Mouse (Mus musculus): ENCODE measurements around the gene Ms4a4b. TPM values are rescaled to one million over a fixed set of nuclear protein-coding genes. Genes with fewer than 3 reads are reported as not detected.
"Not testable (repeated sequence)": the region's sequence is repeated elsewhere in the genome, so short reads cannot be mapped to it uniquely, and the experiment has no call there.

Gene Ms4a4b
- polyA plus RNA-seq, 1 experiment from 2014 or later: 2.4 TPM

DNA sequence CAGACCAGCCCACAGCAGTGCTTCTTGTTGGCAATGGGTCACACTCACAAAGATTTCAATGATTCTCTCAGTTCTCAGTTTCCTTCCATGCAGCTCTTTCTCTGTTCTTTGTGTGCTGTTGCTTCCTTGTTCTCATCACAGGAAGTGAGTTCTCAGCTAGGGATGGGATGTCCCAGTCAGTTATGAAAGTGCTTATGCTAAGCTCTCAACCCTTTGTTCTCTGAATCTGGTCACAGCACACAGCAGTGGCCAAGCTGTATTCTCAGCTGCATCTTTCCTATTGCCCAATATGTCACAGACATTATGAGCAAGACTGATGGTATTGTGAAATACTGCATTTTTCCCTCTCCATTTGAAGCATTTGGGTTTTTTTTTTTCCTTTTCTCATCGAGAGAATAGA, 21.4 kb downstream of the Ms4a4b start:
- TF ChIP-seq EP300 (IDR thresholded peaks at IDR 0.05): 0 out of 2 replicates have a peak, but pooled peaks have one; percentile 10
- DNase-seq (ENCODE audit: low spot score): peak; percentile 33
- H3K27ac ChIP-seq (ENCODE audit: low read length); H3K27me3 ChIP-seq (replicated peaks; ENCODE audit: insufficient read depth, low read length); H3K36me3 ChIP-seq (ENCODE audit: insufficient read depth, low read length); H3K9me3 ChIP-seq (ENCODE audit: low read length); H3K9ac ChIP-seq (replicated peaks; ENCODE audit: low read depth); H3K4me2 ChIP-seq (replicated peaks; ENCODE audit: low read depth, low read length); H3K4me3 ChIP-seq (ENCODE audit: low read depth, low read length); H3K4me1 ChIP-seq (ENCODE audit: insufficient read depth, low read depth, low read length): not testable (repeated sequence)
- WGBS: 18% methylated on average over 1 of the region's 1 CpGs
- ATAC-seq: peak; percentile 50; the same call in 1 of the 2 replicates

GRCm38 (mm10) chr19:11466471-11466870, 23.1 kb downstream of the Ms4a4b start:
- TF ChIP-seq CTCF (IDR thresholded peaks at IDR 0.05) (no peak), EP300 (IDR thresholded peaks at IDR 0.05) (no peak)
- WGBS: 33% methylated on average over 5 of the region's 5 CpGs
- H3K27ac ChIP-seq (ENCODE audit: low read length): no peak overlapping the region
- H3K4me3 ChIP-seq (ENCODE audit: low read depth, low read length): no peak overlapping the region
- H3K4me2 ChIP-seq (replicated peaks; ENCODE audit: low read depth, low read length): no peak overlapping the region
- no peaks in the 10 kb centered on the region for H3K36me3 ChIP-seq (ENCODE audit: insufficient read depth, low read length)
- no peaks in the 10 kb centered on the region for H3K27me3 ChIP-seq (replicated peaks; ENCODE audit: insufficient read depth, low read length)
- H3K4me1 ChIP-seq (ENCODE audit: insufficient read depth, low read depth, low read length): no peaks in the 10 kb centered on the region
- ATAC-seq (no peak), DNase-seq (ENCODE audit: low spot score) (no peak)
- no peaks in the 10 kb centered on the region for H3K9me3 ChIP-seq (ENCODE audit: low read length)
- H3K9ac ChIP-seq (replicated peaks; ENCODE audit: low read depth): no peak overlapping the region

- DNase-seq (ENCODE audit: low spot score); ATAC-seq: not testable (repeated sequence)
- WGBS: 27% methylated on average over 1 of the region's 1 CpGs
These were observed 25.0 kb downstream of the Ms4a4b start for GRCm38 (mm10) chr19:11468361-11468760.

GRCm38 (mm10) chr19:11469215-11469614, 25.9 kb downstream of the Ms4a4b start, which contains the start of gene Ms4a6c:
Gene Ms4a6c (plus strand): TSS chr19:11469366.
- H3K4me2 ChIP-seq (replicated peaks; ENCODE audit: low read depth, low read length); H3K36me3 ChIP-seq (ENCODE audit: insufficient read depth, low read length); H3K4me3 ChIP-seq (ENCODE audit: low read depth, low read length); ATAC-seq; H3K9me3 ChIP-seq (ENCODE audit: low read length); H3K4me1 ChIP-seq (ENCODE audit: insufficient read depth, low read depth, low read length); DNase-seq (ENCODE audit: low spot score); H3K9ac ChIP-seq (replicated peaks; ENCODE audit: low read depth); H3K27ac ChIP-seq (ENCODE audit: low read length); H3K27me3 ChIP-seq (replicated peaks; ENCODE audit: insufficient read depth, low read length): not testable (repeated sequence)
- 74% methylated on average over 4 of the region's 4 CpGs for WGBS

More at GRCm38 (mm10) chr19:11468361-11468760, 25.0 kb downstream of the Ms4a4b start:
- H3K36me3 ChIP-seq (ENCODE audit: insufficient read depth, low read length); H3K4me3 ChIP-seq (ENCODE audit: low read depth, low read length); H3K9ac ChIP-seq (replicated peaks; ENCODE audit: low read depth); H3K4me2 ChIP-seq (replicated peaks; ENCODE audit: low read depth, low read length); H3K4me1 ChIP-seq (ENCODE audit: insufficient read depth, low read depth, low read length); H3K27ac ChIP-seq (ENCODE audit: low read length); H3K9me3 ChIP-seq (ENCODE audit: low read length); H3K27me3 ChIP-seq (replicated peaks; ENCODE audit: insufficient read depth, low read length): not testable (repeated sequence)

GRCm38 (mm10) chr19:11479714-11480113, 36.4 kb downstream of the Ms4a4b start:
- Histone ChIP-seq H3K4me3 (ENCODE audit: low read depth, low read length) (no peak overlapping the region), H3K27ac (ENCODE audit: low read length) (no peak overlapping the region), H3K4me2 (replicated peaks; ENCODE audit: low read depth, low read length) (no peak overlapping the region), H3K4me1 (ENCODE audit: insufficient read depth, low read depth, low read length) (no peaks in the 10 kb centered on the region), H3K36me3 (ENCODE audit: insufficient read depth, low read length) (no peaks in the 10 kb centered on the region), H3K9ac (replicated peaks; ENCODE audit: low read depth) (no peak overlapping the region), H3K9me3 (ENCODE audit: low read length) (no peaks in the 10 kb centered on the region), H3K27me3 (replicated peaks; ENCODE audit: insufficient read depth, low read length) (no peaks in the 10 kb centered on the region)
- TF ChIP-seq CTCF (IDR thresholded peaks at IDR 0.05) (no peak), EP300 (IDR thresholded peaks at IDR 0.05) (no peak)
- no peak for ATAC-seq
- WGBS: 82% methylated on average over 2 of the region's 2 CpGs
- DNase-seq (ENCODE audit: low spot score): no peak

DNA sequence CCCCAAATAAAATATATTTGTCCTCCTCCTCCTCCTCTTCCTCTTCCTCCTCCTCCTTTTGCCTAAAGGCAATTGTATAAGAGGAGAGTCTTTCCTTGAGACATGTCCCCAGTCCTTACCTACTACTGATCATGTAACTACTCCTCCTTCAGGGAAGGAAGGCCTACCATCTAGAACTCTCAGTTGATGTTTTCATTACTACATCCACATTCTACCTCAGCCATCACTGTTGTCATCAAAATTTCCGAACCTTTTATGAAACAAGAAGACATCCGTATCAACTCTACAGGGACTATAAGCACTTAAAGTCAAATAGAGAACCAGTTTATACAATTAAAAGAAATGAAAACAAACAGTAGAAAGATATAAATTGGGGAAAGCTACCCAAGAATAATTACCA, 39.3 kb downstream of the Ms4a4b start:
- ATAC-seq (no peak), DNase-seq (ENCODE audit: low spot score) (no peak)
- Histone ChIP-seq H3K36me3 (ENCODE audit: insufficient read depth, low read length) (no peaks in the 10 kb centered on the region), H3K9me3 (ENCODE audit: low read length) (no peaks in the 10 kb centered on the region), H3K4me1 (ENCODE audit: insufficient read depth, low read depth, low read length) (no peaks in the 10 kb centered on the region), H3K27me3 (replicated peaks; ENCODE audit: insufficient read depth, low read length) (no peaks in the 10 kb centered on the region), H3K4me3 (ENCODE audit: low read depth, low read length) (no peak overlapping the region), H3K4me2 (replicated peaks; ENCODE audit: low read depth, low read length) (no peak overlapping the region), H3K27ac (ENCODE audit: low read length) (no peak overlapping the region), H3K9ac (replicated peaks; ENCODE audit: low read depth) (no peak overlapping the region)
- 77% methylated on average over 2 of the region's 2 CpGs for WGBS
- TF ChIP-seq EP300 (IDR thresholded peaks at IDR 0.05) (no peak), CTCF (IDR thresholded peaks at IDR 0.05) (no peak)

GRCm38 (mm10) chr19:11483941-11484340, 40.6 kb downstream of the Ms4a4b start:
- Histone ChIP-seq H3K27ac (ENCODE audit: low read length) (no peak overlapping the region), H3K9ac (replicated peaks; ENCODE audit: low read depth) (no peak overlapping the region), H3K36me3 (ENCODE audit: insufficient read depth, low read length) (no peaks in the 10 kb centered on the region), H3K4me2 (replicated peaks; ENCODE audit: low read depth, low read length) (no peak overlapping the region), H3K4me1 (ENCODE audit: insufficient read depth, low read depth, low read length) (no peaks in the 10 kb centered on the region), H3K27me3 (replicated peaks; ENCODE audit: insufficient read depth, low read length) (no peaks in the 10 kb centered on the region), H3K4me3 (ENCODE audit: low read depth, low read length) (no peak overlapping the region), H3K9me3 (ENCODE audit: low read length) (no peaks in the 10 kb centered on the region)
- TF ChIP-seq CTCF (IDR thresholded peaks at IDR 0.05) (no peak), EP300 (IDR thresholded peaks at IDR 0.05) (no peak)
- WGBS: 53% methylated on average over 4 of the region's 4 CpGs
- no peak for DNase-seq (ENCODE audit: low spot score)
- ATAC-seq: no peak
